18 mouse cellular contexts compared by ENCODE assay signal in genomic region chr15:93920996-93921395, GRCm38 (mm10).
A peak's percentile ranks its signal among the peaks of the same experiment; 100 is the strongest.
DNase-seq lines count a peak whose midpoint lies in the region; ATAC-seq and TF ChIP-seq lines count a peak whose summit lies in the region.
"Had no signal": no experiment of that assay in that cellular context is flagged by ENCODE, and none has a peak within 500 bp of the region (broad histone marks: within the 10 kb centered on the region; RNA-seq: fewer than 3 reads in every experiment).

No protein-coding gene starts in this region.

- H3K36me3 ChIP-seq in heart, embryonic 11.5 days (ENCODE audit: control insufficient read depth, insufficient read depth, low read length), result no peaks in the 10 kb centered on the region
- H3K36me3 ChIP-seq in embryonic facial prominence, embryonic 13.5 days, result no peaks in the 10 kb centered on the region
- H3K36me3 ChIP-seq in limb, embryonic 12.5 days, result no peaks in the 10 kb centered on the region
- H3K36me3 ChIP-seq in forebrain, embryonic 16.5 days (ENCODE audit: control insufficient read depth, insufficient read depth), result no peaks in the 10 kb centered on the region
- H3K36me3 ChIP-seq: forebrain, embryonic 10.5 days; midbrain, embryonic 12.5 days had no signal

- no peak for DNase-seq in heart, adult 11 months
- DNase-seq in left cerebral cortex, adult 2 months (ENCODE audit: extremely low spot score in 1 of 2, low spot score in 2 of 2), result no peak
- no peak for DNase-seq in left cerebral cortex, adult 11 months (ENCODE audit: low spot score)
- DNase-seq in layer of hippocampus, adult 2 months (ENCODE audit: low spot score in 2 of 2), result no peak
- DNase-seq: B cell, adult 2 months; cerebellum, adult 2 months; cerebellum, postnatal 36 days; kidney, postnatal 25 days; layer of hippocampus, adult 9-11 months; thymus, adult 18-20 months; thymus, postnatal 4 days had no signal

- H3K9ac ChIP-seq in heart, embryonic 11.5 days (ENCODE audit: low read depth, low read length), result no peak overlapping the region
- H3K9ac ChIP-seq in embryonic facial prominence, embryonic 13.5 days, result no peak overlapping the region
- H3K9ac ChIP-seq in limb, embryonic 12.5 days (replicated peaks), result no peak overlapping the region
- H3K9ac ChIP-seq in forebrain, embryonic 16.5 days (replicated peaks; ENCODE audit: low read depth, low read length), result no peak overlapping the region
- H3K9ac ChIP-seq: midbrain, embryonic 12.5 days had no signal

- no peak for ATAC-seq in heart, embryonic 11.5 days (replicated peaks; ENCODE audit: insufficient number of reproducible peaks, low FRiP score, low TSS enrichment)
- ATAC-seq in embryonic facial prominence, embryonic 13.5 days (ENCODE audit: insufficient number of reproducible peaks, insufficient read depth, low FRiP score, low TSS enrichment, low read depth), result no peak
- no peak for ATAC-seq in limb, embryonic 12.5 days (ENCODE audit: insufficient number of reproducible peaks, insufficient read depth, low FRiP score, low TSS enrichment, low read depth)
- ATAC-seq in forebrain, embryonic 16.5 days, result no peak
- ATAC-seq: lung, postnatal 0 days had no signal

- intact Hi-C loops in left cerebral cortex, adult 2 months (cut with DNase I), result no loop called here

- H3K27ac ChIP-seq in heart, embryonic 11.5 days (ENCODE audit: low read depth, low read length), result peak overlapping the region; percentile 29; the same call in 1 of the 2 replicates
- peak overlapping the region; percentile 72 for H3K27ac ChIP-seq in left cerebral cortex, adult 2 months
- peak overlapping the region; percentile 77 for H3K27ac ChIP-seq in embryonic facial prominence, embryonic 13.5 days
- H3K27ac ChIP-seq in limb, embryonic 12.5 days, result 0 out of 2 replicates have a peak overlapping the region, but pooled peaks have one; percentile 9
- no peak overlapping the region for H3K27ac ChIP-seq in forebrain, embryonic 16.5 days (ENCODE audit: low read length)
- no peak overlapping the region for H3K27ac ChIP-seq in layer of hippocampus, adult 2 months
- H3K27ac ChIP-seq: forebrain, embryonic 10.5 days; midbrain, embryonic 12.5 days had no signal

- WGBS in heart, embryonic 11.5 days (ENCODE audit: insufficient replicate concordance), result 65% methylated on average over 5 of the region's 5 CpGs
- 80% methylated on average over 5 of the region's 5 CpGs for WGBS in embryonic facial prominence, embryonic 13.5 days
- WGBS in limb, embryonic 12.5 days, result 89% methylated on average over 5 of the region's 5 CpGs
- 92% methylated on average over 5 of the region's 5 CpGs for WGBS in forebrain, embryonic 16.5 days

- H3K4me2 ChIP-seq in heart, embryonic 11.5 days, result no peak overlapping the region
- H3K4me2 ChIP-seq in embryonic facial prominence, embryonic 13.5 days, result no peak overlapping the region
- H3K4me2 ChIP-seq in limb, embryonic 12.5 days, result no peak overlapping the region
- no peak overlapping the region for H3K4me2 ChIP-seq in forebrain, embryonic 16.5 days (ENCODE audit: low read length)
- H3K4me2 ChIP-seq: midbrain, embryonic 12.5 days had no signal

- H3K9me3 ChIP-seq in heart, embryonic 11.5 days (replicated peaks; ENCODE audit: control insufficient read depth, low read length), result no peaks in the 10 kb centered on the region
- no peaks in the 10 kb centered on the region for H3K9me3 ChIP-seq in embryonic facial prominence, embryonic 13.5 days
- no peaks in the 10 kb centered on the region for H3K9me3 ChIP-seq in limb, embryonic 12.5 days
- H3K9me3 ChIP-seq in forebrain, embryonic 16.5 days (ENCODE audit: control insufficient read depth, low read length), result no peaks in the 10 kb centered on the region
- H3K9me3 ChIP-seq: forebrain, embryonic 10.5 days; midbrain, embryonic 12.5 days had no signal

- no peak; the same call in 1 of the 2 replicates for TF ChIP-seq CTCF in left cerebral cortex, adult 2 months (IDR thresholded peaks at IDR 0.05)
- no peak for TF ChIP-seq CTCF in layer of hippocampus, adult 2 months (conservative IDR thresholded peaks at IDR 0.05)

- H3K27me3 ChIP-seq in heart, embryonic 11.5 days (ENCODE audit: control insufficient read depth, insufficient read depth, low read length), result no peaks in the 10 kb centered on the region
- no peaks in the 10 kb centered on the region for H3K27me3 ChIP-seq in embryonic facial prominence, embryonic 13.5 days
- no peaks in the 10 kb centered on the region for H3K27me3 ChIP-seq in limb, embryonic 12.5 days
- no peaks in the 10 kb centered on the region for H3K27me3 ChIP-seq in forebrain, embryonic 16.5 days (replicated peaks; ENCODE audit: control insufficient read depth, insufficient read depth, low read length)
- H3K27me3 ChIP-seq: midbrain, embryonic 12.5 days had no signal

- peaks cover 27% of the 10 kb centered on the region for H3K4me1 ChIP-seq in heart, embryonic 11.5 days (ENCODE audit: control insufficient read depth, insufficient read depth, low read length)
- peaks cover 39% of the 10 kb centered on the region for H3K4me1 ChIP-seq in embryonic facial prominence, embryonic 13.5 days
- H3K4me1 ChIP-seq in limb, embryonic 12.5 days (replicated peaks), result peaks cover 38% of the 10 kb centered on the region
- no peaks in the 10 kb centered on the region for H3K4me1 ChIP-seq in forebrain, embryonic 16.5 days (replicated peaks; ENCODE audit: control insufficient read depth, insufficient read depth, low read length)
- H3K4me1 ChIP-seq: midbrain, embryonic 12.5 days had no signal

- H3K4me3 ChIP-seq in heart, embryonic 11.5 days (ENCODE audit: low read depth, low read length), result no peak overlapping the region
- H3K4me3 ChIP-seq in left cerebral cortex, adult 2 months, result no peak overlapping the region
- no peak overlapping the region for H3K4me3 ChIP-seq in embryonic facial prominence, embryonic 13.5 days
- no peak overlapping the region for H3K4me3 ChIP-seq in limb, embryonic 12.5 days (replicated peaks)
- no peak overlapping the region for H3K4me3 ChIP-seq in forebrain, embryonic 16.5 days (replicated peaks; ENCODE audit: low read length)
- no peak overlapping the region for H3K4me3 ChIP-seq in layer of hippocampus, adult 2 months
- H3K4me3 ChIP-seq: forebrain, embryonic 10.5 days; midbrain, embryonic 12.5 days had no signal

Comparison
In these comparisons a context has a peak if more than half of its experiments do, and no peak if none do; other contexts are left out.
1. H3K27ac ChIP-seq: peak in heart, embryonic 11.5 days (single experiment), left cerebral cortex, adult 2 months (single experiment), embryonic facial prominence, embryonic 13.5 days (single experiment) and limb, embryonic 12.5 days (single experiment); none in forebrain, embryonic 16.5 days (single experiment) and layer of hippocampus, adult 2 months (single experiment).